Mouse (Mus musculus): ENCODE measurements around the gene Magt1.
"Not testable (repeated sequence)": the region's sequence is repeated elsewhere in the genome, so short reads cannot be mapped to it uniquely, and the experiment has no call there.

Gene Magt1

DNA sequence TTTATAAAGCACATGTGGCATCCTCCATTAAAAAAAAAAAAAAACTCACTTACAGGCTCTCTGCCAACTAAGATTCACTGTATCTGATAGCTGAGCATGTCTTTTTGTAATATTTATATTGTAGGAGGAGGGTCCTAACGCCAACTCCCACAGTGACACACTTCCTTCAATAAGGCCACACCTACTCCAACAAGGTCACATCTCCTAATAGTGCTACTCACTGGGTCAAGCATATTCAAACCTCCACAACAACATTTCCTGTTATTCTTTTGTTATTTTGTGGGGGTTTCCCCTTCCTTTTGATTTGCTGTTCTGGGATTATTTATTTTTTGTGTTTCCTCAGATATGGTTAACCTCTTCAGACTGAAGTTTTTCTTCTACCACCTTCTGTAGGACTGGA, 65.3 kb downstream of the Magt1 start:
- no peak for DNase-seq (ENCODE audit: low spot score)

DNA sequence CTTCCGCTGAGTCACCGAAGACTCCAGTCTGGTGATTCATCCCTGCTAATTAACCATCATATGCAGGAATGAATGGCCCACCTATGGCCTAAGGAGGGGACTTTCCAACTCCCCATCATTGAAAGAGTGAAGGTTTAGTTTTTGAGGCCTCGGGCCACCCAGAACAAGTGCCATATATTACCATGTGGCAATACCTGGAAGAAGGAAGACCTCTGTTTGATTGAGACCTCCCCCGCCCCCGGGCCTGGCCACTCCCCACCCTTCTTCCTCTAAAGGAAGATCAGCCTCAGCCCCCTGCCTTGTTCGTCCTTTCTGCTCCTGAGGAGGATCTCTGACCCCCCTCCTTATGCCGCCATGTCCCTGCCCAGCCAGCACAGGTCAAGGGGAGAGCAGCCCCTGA, 72.5 kb downstream of the Magt1 start:
- DNase-seq (ENCODE audit: low spot score), result no peak

GRCm38 (mm10) chrX:105937736-105938135, 74.0 kb downstream of the Magt1 start:
- no peak for DNase-seq (ENCODE audit: low spot score)

GRCm38 (mm10) chrX:105934341-105934740, 77.4 kb downstream of the Magt1 start:
- no peak for DNase-seq (ENCODE audit: low spot score)

- no peak for DNase-seq (ENCODE audit: low spot score)
Measured at GRCm38 (mm10) chrX:105929478-105930038, 82.1 kb downstream of the Magt1 start.

GRCm38 (mm10) chrX:105928861-105929477, 82.7 kb downstream of the Magt1 start, which contains the start of gene Atrx:
Gene Atrx, minus strand, starts transcription at chrX:105929403.
- peak; percentile 87 for DNase-seq (ENCODE audit: low spot score)

- DNase-seq (ENCODE audit: low spot score), result peak; percentile 31
Measured at GRCm38 (mm10) chrX:105927941-105928860, 83.5 kb downstream of the Magt1 start.

- DNase-seq (ENCODE audit: low spot score), result no peak
Measured at GRCm38 (mm10) chrX:105926121-105926735, 85.5 kb downstream of the Magt1 start.

DNA sequence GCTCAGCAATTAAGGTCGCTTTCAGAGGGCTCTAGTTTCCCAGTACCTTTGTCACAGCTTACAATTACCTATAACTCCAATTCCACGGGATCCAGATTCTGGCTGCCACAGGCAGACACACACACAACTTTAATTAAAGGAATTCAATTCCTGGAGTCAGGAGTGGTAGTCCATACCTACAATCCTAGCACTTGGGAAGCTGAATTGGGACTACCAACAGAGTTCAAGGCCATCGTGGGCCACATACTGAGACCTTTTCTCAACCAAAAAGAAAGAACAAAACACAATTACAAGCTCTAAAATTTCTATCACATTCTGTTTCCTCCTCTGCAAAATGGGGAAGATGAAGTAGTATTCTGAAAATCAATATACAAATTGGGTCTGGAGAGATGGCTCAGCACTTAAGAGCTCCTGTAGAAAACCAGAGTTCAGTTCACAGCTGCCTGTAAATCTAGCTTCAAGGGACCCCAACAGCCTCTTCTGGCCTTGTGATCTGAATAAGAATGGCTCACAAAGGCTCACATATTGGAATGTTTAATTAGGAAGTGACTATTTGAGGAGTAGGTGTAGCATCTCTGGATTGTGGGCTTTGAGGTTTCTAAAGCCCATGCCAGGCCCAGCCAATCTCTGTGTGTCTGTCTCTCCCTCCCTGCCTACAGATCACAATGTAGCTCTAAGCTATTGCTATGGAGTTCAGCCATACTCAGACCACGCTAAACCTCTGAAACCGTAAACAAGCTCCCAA, 87.2 kb downstream of the Magt1 start:
- DNase-seq (ENCODE audit: low spot score), result no peak

DNA sequence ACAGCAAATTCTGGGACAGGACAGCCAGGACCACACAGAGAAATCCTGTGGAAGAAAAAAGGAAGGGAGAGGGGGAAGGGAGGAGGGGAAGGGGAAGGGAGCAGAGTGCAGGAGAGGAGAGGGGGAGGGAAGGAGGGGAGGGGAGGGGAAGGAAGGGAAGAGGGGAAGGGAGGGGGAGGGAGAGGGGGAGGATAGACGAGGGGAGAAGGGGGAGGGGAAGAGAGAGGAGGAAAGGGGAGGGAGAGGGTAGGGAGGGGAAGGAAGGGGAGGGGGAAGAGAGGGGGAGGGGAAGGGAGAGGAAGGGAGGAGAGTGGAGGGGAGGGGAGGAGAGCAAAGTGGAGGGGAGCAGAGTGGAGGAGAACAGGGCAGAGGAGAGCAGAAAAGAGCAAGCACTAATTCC, 87.8 kb downstream of the Magt1 start:
- no peak for DNase-seq (ENCODE audit: low spot score)

GRCm38 (mm10) chrX:105922986-105923385, 88.7 kb downstream of the Magt1 start:
- DNase-seq (ENCODE audit: low spot score), result not testable (repeated sequence)

GRCm38 (mm10) chrX:105921421-105921820, 90.3 kb downstream of the Magt1 start:
- no peak for DNase-seq (ENCODE audit: low spot score)
